Mouse (Mus musculus) lung, postnatal 0 days (tissue): Measurements from ENCODE around the gene Tmem205. TPM values are rescaled to one million over a fixed set of nuclear protein-coding genes. Genes with fewer than 3 reads are reported as not detected.

Experiments used
- ATAC-seq: fragments of 200-750 bp; cut with Nextera tagmentation; 2 replicates; pipeline ENCODE4 v1.8.0; 2017; ENCODE audit warnings: moderate library complexity
- DNase-seq: peaks from one replicate; pipeline ENCODE4 v3.0.0-alpha.2; 2016; ENCODE audit warnings: low spot score
- H3K27ac ChIP-seq: fragments of 300-500 bp; sonication (generic); 2 replicates; pipeline ENCODE4 v1.5.1; 2014; ENCODE audit warnings: antibody characterized with exemption, mild to moderate bottlenecking, low read length, mixed read lengths
- H3K27me3 ChIP-seq: fragments of 300-500 bp; sonication (generic); replicated peaks from 2 replicates; pipeline ENCODE4 v1.6.1; 2014; ENCODE audit warnings: low read length, mixed read lengths; ENCODE audit not compliant: insufficient read depth
- H3K36me3 ChIP-seq: fragments of 300-500 bp; sonication (generic); 2 replicates; pipeline ENCODE4 v1.6.1; 2014; ENCODE audit warnings: low read length, mixed read lengths; ENCODE audit not compliant: insufficient read depth
- H3K4me1 ChIP-seq: fragments of 300-500 bp; sonication (generic); 2 replicates; pipeline ENCODE4 v1.6.1; 2014; ENCODE audit warnings: antibody characterized with exemption, low read depth, low read length, mixed read lengths; ENCODE audit not compliant: insufficient read depth
- H3K4me2 ChIP-seq: fragments of 300-500 bp; sonication (generic); replicated peaks from 2 replicates; pipeline ENCODE4 v1.6.1; 2014; ENCODE audit warnings: low read depth, mild to moderate bottlenecking, low read length, moderate library complexity, mixed read lengths
- H3K4me3 ChIP-seq: fragments of 300-500 bp; sonication (generic); 2 replicates; pipeline ENCODE4 v1.5.1; 2014; ENCODE audit warnings: low read depth, low read length
- H3K9ac ChIP-seq: fragments of 300-500 bp; sonication (generic); replicated peaks from 2 replicates; pipeline ENCODE4 v1.6.1; 2014; ENCODE audit warnings: low read depth, mild to moderate bottlenecking
- H3K9me3 ChIP-seq: fragments of 300-500 bp; sonication (generic); 2 replicates; pipeline ENCODE4 v1.6.1; 2016; ENCODE audit warnings: low read length, mixed read lengths
- CTCF ChIP-seq: IDR thresholded peaks from 2 replicates; pipeline ENCODE4 v1.5.1; 2016; ENCODE audit warnings: antibody characterized with exemption, mild to moderate bottlenecking
- EP300 ChIP-seq: IDR thresholded peaks from 2 replicates; pipeline ENCODE4 v1.6.1; 2016; ENCODE audit warnings: antibody characterized with exemption, mild to moderate bottlenecking, control low read depth
- WGBS: fragments of 180-500 bp; shearing (Covaris S2); extraction: QIAGEN DNeasy Blood & Tissue Kit; methylation state at CpG from one replicate; pipeline ENCODE4 v1.1.7; 2014; 5-methylcytosine and 5-hydroxymethylcytosine counted together
- polyA plus RNA-seq: library from polyadenylated mRNA; unstranded; fragments of >200 nt; fragmentation: Nextera tagmentation; extraction: Ambion mirVana; gene quantifications from 2 replicates; pipeline ENCODE4 v1.2.1, GENCODE M21; 2015

Gene Tmem205
- polyA plus RNA-seq, 1 experiment from 2014 or later: 107 TPM

- H3K4me2 ChIP-seq: peak overlapping the region; percentile 81
- ATAC-seq: peak; percentile 24; the same call in 1 of the 2 replicates
- DNase-seq: peak; percentile 30
- no peak overlapping the region; the same call in 1 of the 2 replicates for H3K9ac ChIP-seq
- H3K27ac ChIP-seq: no peak overlapping the region
- no peaks in the 10 kb centered on the region for H3K9me3 ChIP-seq
- H3K36me3 ChIP-seq: no peaks in the 10 kb centered on the region
- under 1% methylated on average over 14 of the region's 15 CpGs for WGBS
- peaks cover 25% of the 10 kb centered on the region for H3K4me1 ChIP-seq
- peak overlapping the region; percentile 37 for H3K4me3 ChIP-seq
- H3K27me3 ChIP-seq: 0 out of 2 replicates have a peak, but pooled peaks cover 7% of the 10 kb centered on the region
- TF ChIP-seq CTCF (peak; percentile 4; the same call in 1 of the 2 replicates), EP300 (no peak)
Observed at GRCm38 (mm10) chr9:21962010-21962409, 34.7 kb upstream of the Tmem205 start.

DNA sequence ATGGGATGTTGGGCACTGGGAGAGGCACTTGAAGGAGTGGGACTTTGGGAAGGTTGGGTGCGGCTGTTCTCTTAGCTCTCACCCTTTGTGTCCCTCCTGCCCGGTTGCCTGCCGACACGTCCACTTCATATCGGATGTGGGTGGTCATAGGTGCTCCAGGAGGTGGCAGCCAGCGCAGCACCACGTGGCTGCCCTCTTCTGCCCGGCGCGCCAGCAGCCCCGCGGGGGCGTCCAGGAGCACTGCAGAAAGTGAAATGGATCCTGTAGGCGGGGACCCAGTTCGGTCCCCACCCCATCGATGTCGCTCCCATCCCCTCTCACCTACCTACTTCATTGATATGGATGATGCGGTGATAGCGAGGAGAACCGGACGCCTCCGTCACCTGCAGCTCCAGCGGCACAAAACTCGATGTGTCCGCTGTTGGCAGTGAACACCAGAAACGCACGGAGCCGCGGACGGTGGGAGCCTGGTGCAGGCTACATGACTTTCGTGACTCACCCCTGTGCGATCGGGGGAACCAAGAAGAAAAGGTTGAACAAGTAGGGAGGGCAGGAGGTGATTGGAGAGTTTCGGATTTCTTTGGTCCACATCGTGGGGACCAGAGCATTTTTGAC is 34.1 kb upstream of the Tmem205 start:
- no peaks in the 10 kb centered on the region for H3K9me3 ChIP-seq
- peak overlapping the region; percentile 81 for H3K4me2 ChIP-seq
- peak overlapping the region; percentile 37; the same call in 1 of the 2 replicates for H3K4me3 ChIP-seq
- no peak overlapping the region for H3K9ac ChIP-seq
- ATAC-seq (peak; percentile 29; the same call in 1 of the 2 replicates), DNase-seq (peak; percentile 36)
- 2% methylated on average over 33 of the region's 35 CpGs for WGBS
- TF ChIP-seq EP300 (no peak), CTCF (peak; percentile 15; the same call in 1 of the 2 replicates)
- no peaks in the 10 kb centered on the region for H3K36me3 ChIP-seq
- peaks cover 25% of the 10 kb centered on the region for H3K4me1 ChIP-seq
- no peak overlapping the region for H3K27ac ChIP-seq
- 0 out of 2 replicates have a peak, but pooled peaks cover 7% of the 10 kb centered on the region for H3K27me3 ChIP-seq

DNA sequence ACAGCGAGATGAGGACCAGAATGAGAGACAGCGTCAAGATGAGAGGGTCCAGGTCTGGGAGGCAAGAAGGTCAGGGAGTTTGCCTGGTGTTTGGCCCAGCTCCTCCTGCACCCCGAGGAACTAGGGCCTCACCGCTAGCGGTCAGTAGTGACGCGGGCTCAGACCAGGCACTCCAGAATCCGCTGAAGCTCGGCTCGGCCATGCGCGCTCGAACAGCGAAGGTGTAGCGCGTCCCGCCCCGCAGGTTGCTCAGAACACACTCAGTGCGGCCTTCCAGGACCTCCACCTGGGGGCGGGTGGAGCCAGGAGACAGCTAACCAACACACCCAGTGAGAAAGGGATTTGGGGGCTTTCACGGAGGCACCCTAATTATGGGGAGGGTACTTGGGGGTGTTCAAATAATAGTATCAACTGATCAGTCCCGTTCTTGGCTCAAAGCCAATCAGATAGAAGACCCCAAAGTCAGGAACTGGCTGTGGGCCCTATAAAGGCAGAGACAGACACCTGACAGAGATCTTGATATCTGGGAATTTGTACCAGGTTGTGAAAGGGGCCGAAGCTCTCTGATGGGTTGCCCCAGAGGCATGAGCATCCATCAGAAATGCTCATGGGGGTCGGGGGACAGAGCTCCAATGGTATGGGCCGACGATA is 33.3 kb upstream of the Tmem205 start:
- no peaks in the 10 kb centered on the region for H3K9me3 ChIP-seq
- H3K36me3 ChIP-seq: no peaks in the 10 kb centered on the region
- H3K4me2 ChIP-seq: peak overlapping the region; percentile 17
- 0 out of 2 replicates have a peak overlapping the region, but pooled peaks have one; percentile 38 for H3K27ac ChIP-seq
- WGBS: 12% methylated on average over 26 of the region's 26 CpGs
- no peak overlapping the region for H3K9ac ChIP-seq
- peak; percentile 64 for TF ChIP-seq CTCF
- no peak for TF ChIP-seq EP300
- ATAC-seq (no peak), DNase-seq (peak; percentile 55)
- H3K27me3 ChIP-seq: 0 out of 2 replicates have a peak, but pooled peaks cover 7% of the 10 kb centered on the region
- peak overlapping the region; percentile 37; the same call in 1 of the 2 replicates for H3K4me3 ChIP-seq
- H3K4me1 ChIP-seq: peaks cover 28% of the 10 kb centered on the region

GRCm38 (mm10) chr9:21960135-21960534 is 32.8 kb upstream of the Tmem205 start:
- Histone ChIP-seq H3K27me3 (0 out of 2 replicates have a peak, but pooled peaks cover 7% of the 10 kb centered on the region), H3K9ac (no peak overlapping the region), H3K9me3 (no peaks in the 10 kb centered on the region), H3K4me2 (peak overlapping the region; percentile 17; the same call in 1 of the 2 replicates), H3K27ac (0 out of 2 replicates have a peak overlapping the region, but pooled peaks have one; percentile 38), H3K36me3 (no peaks in the 10 kb centered on the region), H3K4me1 (peaks cover 28% of the 10 kb centered on the region), H3K4me3 (no peak overlapping the region)
- ATAC-seq (no peak), DNase-seq (no peak)
- TF ChIP-seq EP300 (no peak), CTCF (no peak)
- WGBS: 39% methylated on average over 9 of the region's 9 CpGs

GRCm38 (mm10) chr9:21959244-21959643 is 31.9 kb upstream of the Tmem205 start:
- TF ChIP-seq CTCF (no peak), EP300 (no peak)
- no peak overlapping the region for H3K27ac ChIP-seq
- H3K4me2 ChIP-seq: no peak overlapping the region
- ATAC-seq (no peak), DNase-seq (no peak)
- WGBS: 86% methylated on average over 7 of the region's 7 CpGs
- no peak overlapping the region for H3K9ac ChIP-seq
- H3K4me1 ChIP-seq: peaks cover 28% of the 10 kb centered on the region
- no peaks in the 10 kb centered on the region for H3K9me3 ChIP-seq
- 0 out of 2 replicates have a peak, but pooled peaks cover 7% of the 10 kb centered on the region for H3K27me3 ChIP-seq
- H3K4me3 ChIP-seq: no peak overlapping the region
- no peaks in the 10 kb centered on the region for H3K36me3 ChIP-seq

- no peak for ATAC-seq
- no peak overlapping the region for H3K4me3 ChIP-seq
- TF ChIP-seq CTCF (no peak), EP300 (no peak)
- H3K9ac ChIP-seq: no peak overlapping the region
- WGBS: 80% methylated on average over 5 of the region's 5 CpGs
- H3K36me3 ChIP-seq: no peaks in the 10 kb centered on the region
- H3K4me1 ChIP-seq: peaks cover 28% of the 10 kb centered on the region
- H3K9me3 ChIP-seq: no peaks in the 10 kb centered on the region
- DNase-seq: no peak
- no peak overlapping the region for H3K27ac ChIP-seq
- H3K4me2 ChIP-seq: no peak overlapping the region
- 0 out of 2 replicates have a peak, but pooled peaks cover 7% of the 10 kb centered on the region for H3K27me3 ChIP-seq
Observed at GRCm38 (mm10) chr9:21958372-21958771, 31.0 kb upstream of the Tmem205 start.
